Mouse (Mus musculus) central nervous system, embryonic 14 days (tissue): ENCODE data around the gene Hspbap1. TPM values are rescaled to one million over a fixed set of nuclear protein-coding genes. Genes with fewer than 3 reads are reported as not detected.

Experiments
- polyA plus RNA-seq: library from polyadenylated mRNA; depleted of rRNA; stranded (reverse); fragments of >200 nt; gene quantifications from 2 replicates; pipeline ENCODE4 v1.2.3, GENCODE M21; 2012; rRNA removed

The Hspbap1 gene
- polyA plus RNA-seq: 14.7 and 16.9 TPM in 2 replicates

GRCm38 (mm10) chr16:35769878-35770657 lies at the start of gene Hspbap1:
Hspbap1 (plus strand) TSS chr16:35770375.

GRCm38 (mm10) chr16:35768785-35769642 lies 1.2 kb upstream of the Hspbap1 start, which contains the start of gene Dirc2:
Dirc2 (minus strand) TSS chr16:35769356.

GRCm38 (mm10) chr16:35871048-35871851 lies 101.1 kb downstream of the Hspbap1 start, which contains the start of gene Parp14:
Parp14 (minus strand) TSS chr16:35871544.

Other genes with a start within 250 kb of the Hspbap1 start
- 55.3 and 61.5 TPM in 2 replicates for gene Sema5b, start 229.2 kb upstream of the Hspbap1 start, polyA plus RNA-seq
- 49.0 and 49.6 TPM in 2 replicates for gene Dirc2, start 1.0 kb upstream of the Hspbap1 start, polyA plus RNA-seq
- 1.2 and 1.7 TPM in 2 replicates for gene Parp14, start 101.2 kb downstream of the Hspbap1 start, polyA plus RNA-seq
- 3.1 and 3.7 TPM in 2 replicates for gene Parp9, start 168.1 kb downstream of the Hspbap1 start, polyA plus RNA-seq
- 1.7 and 1.8 TPM in 2 replicates for gene Dtx3l, start 168.8 kb downstream of the Hspbap1 start, polyA plus RNA-seq
- 29.4 and 34.6 TPM in 2 replicates for gene Kpna1, start 208.4 kb downstream of the Hspbap1 start, polyA plus RNA-seq